Mouse (Mus musculus) right cerebral cortex, postnatal 14 days (tissue): Measurements from ENCODE around the gene Spata31d1a.
"Not testable (repeated sequence)": the region's sequence is repeated elsewhere in the genome, so short reads cannot be mapped to it uniquely, and the experiment has no call there.

Experiments used
- DNase-seq: peaks from one replicate; pipeline ENCODE4 v3.0.0; 2022

Spata31d1a gene

DNA sequence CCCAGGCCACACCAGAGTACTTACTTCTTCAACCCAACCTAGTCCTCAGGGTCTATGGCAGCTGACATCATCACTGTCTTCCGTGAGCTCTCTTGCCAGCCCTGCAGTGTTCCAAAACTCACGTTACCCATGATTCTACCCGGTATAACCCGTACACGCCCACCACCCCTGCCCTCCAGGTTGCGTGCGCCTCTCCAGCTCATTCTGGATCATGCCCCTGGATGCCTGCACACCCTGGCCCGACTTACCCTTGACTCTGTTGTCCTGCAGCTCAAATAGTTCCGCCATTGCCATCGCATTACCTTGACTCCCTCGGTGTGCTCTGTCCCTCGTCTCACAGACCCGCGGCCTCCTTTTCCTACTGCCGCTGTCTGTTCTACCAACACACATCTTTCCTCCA, at the start of gene Spata31d1a:
Gene Spata31d1a, minus strand, starts transcription at position 101 of the 400 bp plus-strand sequence.
- DNase-seq, result no peak

DNA sequence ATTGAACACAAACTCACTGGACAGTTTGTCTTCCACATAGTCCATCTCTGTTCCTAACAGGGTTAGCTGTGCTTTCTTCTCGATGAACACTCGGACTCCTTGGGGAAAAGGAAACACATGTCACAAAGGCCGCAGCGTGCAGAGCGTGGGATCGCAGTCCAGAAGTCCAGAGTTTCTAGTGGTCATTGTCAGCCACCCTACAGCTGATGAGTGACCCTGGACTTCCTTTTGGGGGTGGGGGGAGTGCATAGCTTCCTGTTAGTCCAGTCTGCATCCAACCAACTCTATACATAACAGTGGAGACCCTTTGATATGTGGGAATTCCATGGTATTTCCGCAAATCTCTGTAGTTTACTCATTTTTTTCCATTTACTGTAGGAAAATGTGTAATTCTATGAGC, 46.8 kb upstream of the Spata31d1a start:
- DNase-seq, result no peak

DNA sequence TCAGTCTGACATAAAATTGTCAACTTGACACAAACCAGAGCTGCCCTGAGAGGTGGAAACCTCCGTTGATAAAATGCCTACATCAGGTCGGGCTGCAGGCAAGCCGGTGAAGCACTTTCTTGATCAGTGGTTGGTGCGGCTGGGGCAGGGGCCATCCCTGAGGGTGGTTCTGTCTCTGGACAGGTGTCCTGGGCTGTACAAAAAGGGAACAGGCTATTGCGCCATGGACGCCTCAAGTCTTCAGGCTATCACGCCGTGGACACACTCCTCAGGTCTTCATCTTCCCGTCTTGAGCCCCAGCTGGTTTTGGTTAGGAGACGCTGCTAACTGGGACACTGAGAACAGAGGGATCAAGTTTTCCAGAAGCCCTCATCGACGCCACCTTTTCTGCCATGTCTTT, 40.2 kb upstream of the Spata31d1a start:
- no peak for DNase-seq

DNA sequence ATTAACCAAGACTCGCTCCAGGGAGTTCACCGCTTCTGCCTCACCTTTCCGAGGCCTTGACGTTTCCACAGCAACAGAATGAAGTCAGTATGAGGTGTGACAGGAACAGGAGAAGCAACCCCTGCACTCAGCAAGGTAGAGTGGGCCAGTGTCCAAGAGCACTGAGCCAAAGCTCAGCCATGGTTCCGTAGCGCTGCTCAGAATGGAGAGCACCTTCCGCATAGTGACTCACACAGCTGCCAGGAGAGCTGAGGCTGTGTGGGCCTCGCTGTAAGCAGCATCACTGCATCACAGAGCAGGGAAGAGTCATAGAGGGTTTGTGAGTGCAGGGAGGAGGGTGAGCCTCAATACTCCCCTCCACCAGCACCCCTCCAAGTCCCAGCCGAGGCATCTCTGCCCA, 36.6 kb upstream of the Spata31d1a start, which contains the start of gene 1700014D04Rik:
Gene 1700014D04Rik, minus strand, starts transcription at position 42 of the 400 bp plus-strand sequence.
- DNase-seq, result peak; percentile 31

DNA sequence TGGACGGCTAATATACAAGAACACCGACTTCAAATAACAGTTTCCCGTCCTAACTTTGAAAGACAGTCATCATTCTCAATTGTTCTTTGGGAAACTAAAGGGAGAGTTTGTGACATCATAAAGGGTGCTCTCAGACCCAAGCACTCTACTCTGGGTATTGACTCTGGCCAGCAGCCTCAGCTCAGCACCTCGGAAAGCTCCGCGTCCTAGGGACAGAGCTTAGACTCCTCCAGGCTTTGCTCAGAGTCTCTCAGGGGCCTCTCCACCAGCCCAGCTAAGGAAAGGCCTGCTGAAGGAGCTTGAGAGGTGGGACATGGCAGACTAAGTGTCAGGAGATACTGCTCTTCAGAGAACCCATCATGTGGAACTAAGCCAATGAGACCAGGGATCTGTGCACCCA, 36.0 kb upstream of the Spata31d1a start:
- no peak for DNase-seq

DNA sequence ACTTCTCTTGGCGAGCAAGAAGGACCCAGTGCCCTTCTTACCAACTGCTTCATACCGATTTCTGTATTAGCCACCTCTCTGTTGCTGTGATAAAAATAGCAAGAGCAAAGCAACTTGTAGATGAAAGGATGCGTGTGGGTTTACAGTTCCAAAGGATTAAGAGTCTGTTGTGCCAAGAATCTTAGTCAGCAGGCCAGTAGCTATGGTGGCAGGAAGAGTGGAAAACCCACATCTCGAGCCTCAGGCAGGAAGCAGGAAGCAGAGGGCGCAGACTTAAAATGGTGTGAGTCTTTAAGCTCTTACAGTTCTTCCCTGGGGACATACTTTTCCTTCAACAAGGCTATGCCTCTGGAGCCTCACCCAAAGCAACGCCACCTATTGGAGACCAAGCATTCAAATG, 35.3 kb upstream of the Spata31d1a start:
- no peak for DNase-seq

DNA sequence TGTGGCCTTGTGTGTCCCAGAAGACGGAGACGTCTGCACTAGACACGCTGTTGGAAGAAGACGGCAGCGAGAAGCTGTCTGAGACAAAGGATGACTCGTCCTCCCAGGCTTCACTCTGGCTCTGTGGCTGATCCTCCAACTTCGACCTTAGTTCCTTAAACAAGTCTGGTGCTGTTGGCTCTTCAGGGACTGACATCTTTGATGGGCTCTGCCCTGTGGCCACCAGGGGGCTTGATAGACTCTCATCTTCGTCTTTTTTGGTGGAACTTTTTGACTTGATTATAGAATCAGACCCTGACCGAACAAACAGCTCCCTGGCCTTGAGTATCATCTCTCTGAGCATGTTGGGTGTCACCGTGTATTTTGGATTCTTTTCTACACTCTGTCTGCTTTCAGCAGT, 31.6 kb upstream of the Spata31d1a start:
- peak; percentile 27 for DNase-seq

DNA sequence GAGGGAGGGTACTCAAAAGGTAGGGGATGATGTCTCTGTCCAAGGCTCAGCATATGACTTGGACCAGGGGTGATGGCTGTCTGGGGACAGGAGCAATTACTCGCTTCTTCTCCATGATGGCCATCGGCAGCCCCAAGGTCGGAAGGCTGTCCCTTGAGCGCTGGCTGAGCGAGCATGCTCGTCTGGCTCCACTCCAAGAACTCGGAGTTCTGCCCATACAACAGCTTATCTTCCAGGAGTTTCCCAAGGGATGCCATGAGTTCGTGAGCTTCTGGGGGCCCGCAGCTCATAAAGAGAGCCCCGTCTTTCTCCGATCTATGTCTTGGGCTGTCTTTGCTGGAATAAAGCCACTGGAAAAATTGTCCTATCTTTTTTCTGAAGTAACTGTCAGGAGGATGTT, 31.0 kb upstream of the Spata31d1a start:
- no peak for DNase-seq

DNA sequence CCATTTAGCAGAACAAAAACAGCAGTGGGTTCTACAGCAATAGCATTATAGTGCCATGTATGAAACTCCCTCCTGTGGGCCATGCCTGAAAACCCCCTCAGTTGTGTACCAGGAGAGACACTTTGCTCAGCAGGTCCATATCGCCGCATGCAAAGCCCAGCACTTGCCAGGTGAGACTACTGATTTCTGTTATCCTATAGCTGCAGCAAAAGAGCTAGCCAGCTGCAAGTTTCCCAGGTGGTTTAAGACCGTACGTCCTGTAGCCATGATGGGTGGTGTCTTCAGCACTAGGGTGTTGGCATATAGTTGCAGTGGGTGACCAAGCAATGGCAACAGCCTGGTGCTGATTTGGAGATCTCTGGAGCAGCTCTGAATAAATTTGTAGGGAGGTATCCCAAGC, 29.3 kb upstream of the Spata31d1a start:
- no peak for DNase-seq

DNA sequence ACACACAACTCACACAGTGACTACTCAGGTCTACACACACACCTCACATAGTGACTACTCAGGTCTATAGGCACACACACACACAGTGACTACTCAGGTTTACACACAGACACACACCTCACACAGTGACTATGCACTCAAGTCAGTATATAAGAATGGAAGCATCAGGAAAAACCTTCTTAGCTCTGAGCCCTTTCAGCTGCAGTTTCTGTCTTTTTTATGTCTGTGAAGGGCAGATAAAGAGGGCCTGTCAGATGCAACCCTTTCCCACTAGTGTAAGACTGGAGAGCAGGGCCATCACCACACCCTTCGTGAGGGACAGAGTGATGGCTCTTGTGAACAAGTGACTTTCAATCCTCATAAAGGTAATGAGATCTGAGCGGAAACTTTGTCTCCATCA, 28.3 kb upstream of the Spata31d1a start:
- DNase-seq, result no peak

DNA sequence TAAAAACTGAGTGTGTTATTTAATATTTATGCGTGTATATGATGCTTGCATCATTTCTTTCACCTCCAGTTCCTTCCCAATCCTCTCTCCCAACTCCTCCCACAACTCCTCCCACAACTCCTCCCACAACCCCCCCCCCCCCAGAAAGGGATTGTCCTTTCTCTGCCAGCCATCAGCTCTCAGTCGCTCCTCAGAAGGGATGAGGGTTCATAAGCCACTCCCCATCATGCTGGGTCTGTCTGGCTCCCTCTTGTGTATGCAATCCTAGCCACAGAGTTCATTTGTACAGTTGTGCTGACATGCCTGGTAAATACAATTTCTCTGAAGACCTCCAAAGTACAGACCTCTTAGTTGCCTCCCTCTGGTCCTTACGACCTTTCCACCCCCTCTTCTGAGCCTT, 25.1 kb upstream of the Spata31d1a start:
- DNase-seq, result no peak

DNA sequence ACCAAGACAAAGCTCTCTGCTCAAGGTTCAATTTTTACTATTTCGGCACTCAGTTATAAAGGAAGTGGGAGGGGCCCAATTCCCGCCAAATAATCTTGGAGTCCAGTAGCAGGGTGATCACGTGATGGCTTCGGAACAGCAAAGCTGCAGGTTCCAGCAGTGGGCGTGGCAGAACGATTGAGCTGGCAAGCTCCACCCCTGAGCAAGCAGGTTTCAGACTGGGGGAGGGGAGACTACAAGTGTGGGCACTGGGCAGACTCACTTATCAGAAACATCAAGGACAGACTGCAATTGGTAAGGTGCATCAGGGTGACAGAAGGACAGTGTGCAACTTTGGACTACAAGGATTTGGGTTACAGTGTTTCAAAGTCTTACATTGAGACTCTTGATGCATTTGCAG, 24.2 kb upstream of the Spata31d1a start:
- not testable (repeated sequence) for DNase-seq

DNA sequence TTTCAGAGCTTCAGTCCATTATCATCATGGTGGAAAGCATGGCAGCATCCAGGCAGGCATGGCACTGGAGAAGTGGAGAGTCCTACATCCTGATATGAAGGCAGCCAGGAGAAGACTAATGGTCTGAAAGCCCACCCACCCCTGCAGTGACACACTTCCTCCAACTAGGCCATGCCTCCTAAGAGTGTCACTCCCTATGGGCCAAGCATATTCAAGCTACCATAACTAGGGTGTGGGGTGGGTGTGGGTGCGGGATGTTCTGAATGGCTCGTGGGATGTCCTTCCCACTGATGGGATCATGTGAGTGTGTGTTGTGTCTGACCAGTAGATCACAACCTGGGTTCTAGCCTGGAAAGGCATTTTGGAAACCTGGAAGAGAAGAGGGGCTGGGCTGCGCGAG, 23.8 kb upstream of the Spata31d1a start:
- DNase-seq, result no peak

DNA sequence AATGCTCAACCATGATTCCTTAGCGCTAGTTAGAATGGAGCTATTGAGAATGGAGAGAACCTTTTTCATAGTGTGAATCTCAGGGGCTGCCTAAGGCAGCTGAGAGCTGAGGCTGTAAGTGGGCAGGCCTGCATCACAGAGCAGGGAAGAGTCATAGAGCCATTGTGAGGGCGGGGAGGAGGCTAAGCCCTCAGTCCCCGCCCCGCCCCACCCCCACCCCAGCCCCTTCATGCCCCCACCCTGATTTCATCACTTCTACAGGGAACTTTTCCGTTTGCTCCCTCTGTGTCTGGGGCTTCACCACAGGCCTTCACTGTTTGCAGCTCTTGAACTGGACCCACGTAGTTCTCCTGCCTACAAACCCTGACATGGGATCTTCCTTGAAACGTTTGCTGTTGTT, 21.5 kb upstream of the Spata31d1a start, which contains the start of gene Spata31d1d:
Gene Spata31d1d, minus strand, starts transcription at position 101 of the 400 bp plus-strand sequence.
- no peak for DNase-seq

DNA sequence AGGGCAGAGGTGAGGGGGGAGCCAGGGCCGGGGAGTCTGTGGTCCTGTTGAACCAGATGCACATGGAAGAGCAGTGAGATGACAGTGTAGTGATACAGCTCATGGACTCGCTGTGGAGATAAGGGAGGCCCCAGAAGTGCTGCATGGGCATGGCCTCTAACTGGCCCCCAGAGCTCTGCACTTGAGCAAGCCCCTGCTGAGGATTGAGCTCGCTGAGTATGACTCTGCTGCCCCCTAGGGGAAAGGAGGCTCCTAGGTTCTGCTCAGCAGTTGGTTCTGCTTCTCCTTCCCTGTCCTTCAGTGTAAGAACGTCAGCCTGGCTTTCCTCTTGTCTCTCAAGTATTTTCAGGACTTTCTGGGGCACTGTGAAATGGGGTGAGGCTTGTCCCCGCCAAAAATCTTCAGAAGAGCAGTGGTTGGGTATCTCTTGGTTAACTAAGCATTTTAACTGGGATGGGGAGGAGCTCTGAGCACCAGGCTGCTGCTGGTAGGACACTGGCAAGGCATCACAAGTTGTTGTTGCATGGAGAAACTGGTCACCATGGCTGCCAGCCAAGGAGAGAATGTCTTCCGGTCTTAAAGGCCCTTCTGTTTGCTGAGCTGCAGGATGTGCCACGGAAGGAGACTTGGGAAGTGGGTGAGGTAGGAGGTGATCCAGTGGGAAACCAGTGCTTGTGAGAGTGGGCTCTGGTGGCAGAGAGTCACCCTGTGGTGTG, 18.4 kb upstream of the Spata31d1a start:
- DNase-seq, result peak; percentile 81

DNA sequence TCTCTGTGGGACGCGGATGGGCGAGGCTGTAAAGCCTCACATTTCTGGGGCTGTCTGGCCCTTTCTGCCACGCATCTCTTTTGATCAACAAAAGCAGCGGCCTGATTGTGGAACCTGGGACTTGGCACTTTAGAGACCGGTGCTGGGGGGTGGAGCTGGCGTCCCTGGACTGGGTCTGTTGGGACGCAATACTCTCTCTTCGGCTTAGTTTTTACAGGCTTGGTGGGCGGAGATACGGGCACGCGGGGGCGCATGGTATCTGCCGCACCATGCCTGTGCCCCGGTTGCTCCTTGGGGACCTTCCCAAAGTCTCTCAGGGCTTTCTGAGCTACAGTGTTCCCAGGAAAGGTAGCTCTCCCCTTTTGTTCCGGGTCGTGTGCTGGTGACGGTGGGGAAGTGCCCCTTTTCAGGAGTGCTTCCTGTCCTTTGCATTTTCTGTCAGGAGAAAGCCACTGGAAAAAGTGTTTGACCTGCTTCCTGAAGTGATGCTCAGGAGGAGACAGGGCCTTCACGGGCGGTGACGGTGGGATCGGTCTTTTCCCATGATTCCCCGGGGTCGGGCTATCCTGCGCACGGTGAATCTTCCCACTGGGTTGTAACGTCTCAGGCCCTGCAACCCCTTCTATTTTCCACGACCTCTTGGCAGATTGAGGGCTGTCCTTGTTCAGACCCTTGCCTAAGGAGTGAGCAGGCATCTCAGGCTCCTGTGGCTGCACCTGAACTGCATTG, 16.2 kb upstream of the Spata31d1a start:
- no peak for DNase-seq

DNA sequence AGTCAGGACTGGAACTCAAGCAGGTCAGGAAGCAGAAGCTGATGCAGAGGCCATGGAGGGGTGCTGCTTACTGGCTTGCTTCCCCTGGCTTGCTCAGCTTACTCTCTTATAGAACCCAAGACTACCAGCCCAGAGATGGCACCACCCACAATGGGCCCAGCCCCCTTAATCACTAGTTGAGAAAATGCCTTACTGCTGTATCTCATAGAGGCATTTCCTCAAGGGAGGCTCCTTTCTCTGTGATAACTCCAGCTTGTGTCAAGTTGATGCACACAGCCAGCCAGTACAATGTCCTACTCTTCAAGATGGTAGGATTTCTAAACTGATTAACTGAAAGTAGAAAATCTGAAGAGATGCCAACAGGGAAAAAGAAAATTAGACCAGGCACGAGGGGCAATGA, 12.0 kb upstream of the Spata31d1a start:
- DNase-seq, result not testable (repeated sequence)

DNA sequence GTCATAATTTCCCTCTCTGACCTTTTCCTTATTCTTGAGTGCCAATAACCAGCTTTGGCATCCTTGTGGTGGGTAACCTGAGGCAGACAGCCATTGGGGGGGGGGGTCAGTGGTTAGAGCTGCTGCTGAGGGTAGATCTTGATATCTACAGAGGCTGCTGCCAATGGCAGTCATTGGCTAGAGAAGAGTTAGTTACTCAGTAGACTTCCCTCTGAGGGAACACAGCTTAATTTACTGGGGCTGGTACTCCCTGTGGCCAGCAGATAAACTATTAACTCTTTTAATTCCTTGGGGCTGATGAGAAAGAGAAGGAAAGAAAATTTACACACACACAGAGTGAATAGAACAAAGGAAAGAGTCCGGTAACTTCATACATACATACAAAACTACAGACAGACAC, 9.3 kb upstream of the Spata31d1a start:
- DNase-seq, result no peak

DNA sequence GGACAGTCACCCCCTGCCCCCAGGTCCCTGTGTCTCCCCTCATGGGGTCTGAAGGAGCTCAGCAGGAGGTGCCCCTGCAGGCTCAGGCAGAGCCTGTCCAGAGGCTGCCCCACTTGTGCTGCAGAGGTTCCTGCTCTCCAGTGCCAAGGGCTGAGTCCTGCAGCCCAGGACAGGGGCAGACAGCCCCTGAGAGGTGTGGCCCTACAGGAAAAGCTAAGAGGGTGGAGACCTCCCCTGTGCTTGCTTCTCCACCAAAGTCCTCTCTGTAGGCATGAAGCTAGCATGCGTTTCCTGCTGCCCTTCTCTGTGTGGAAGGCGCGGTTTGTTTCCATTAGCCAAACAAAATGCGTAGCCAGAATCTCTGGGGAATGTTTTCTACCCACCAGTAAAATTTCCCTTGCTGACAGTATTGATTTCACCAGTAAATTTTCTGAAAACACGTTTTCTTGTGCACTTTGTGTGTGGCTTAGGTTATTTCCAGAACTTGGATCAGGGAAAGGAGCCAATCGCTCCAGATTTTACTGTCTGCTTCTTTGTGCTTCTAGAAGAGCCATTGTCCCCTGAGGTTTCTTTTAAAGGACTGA, 8.8 kb upstream of the Spata31d1a start:
- not testable (repeated sequence) for DNase-seq

DNA sequence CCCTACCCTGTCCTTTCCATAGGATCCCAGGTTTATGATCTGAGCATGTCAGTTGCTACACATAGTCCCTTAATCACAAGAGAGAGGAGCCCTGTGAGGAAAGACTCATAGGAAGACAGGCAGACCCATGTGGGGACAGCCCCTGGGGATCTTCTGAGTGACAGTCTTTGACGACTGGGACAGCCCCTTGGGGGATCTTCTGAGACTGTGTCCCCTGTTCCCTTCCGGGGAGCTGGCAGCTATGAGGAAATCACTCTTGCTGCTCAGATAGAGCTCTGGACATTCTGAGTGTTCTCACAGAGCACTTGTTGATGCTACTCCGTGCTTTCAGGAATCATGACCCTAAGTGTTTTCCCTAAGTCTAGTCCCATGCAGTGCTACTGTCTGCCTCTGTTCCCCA, 3.6 kb upstream of the Spata31d1a start:
- DNase-seq, result no peak

DNA sequence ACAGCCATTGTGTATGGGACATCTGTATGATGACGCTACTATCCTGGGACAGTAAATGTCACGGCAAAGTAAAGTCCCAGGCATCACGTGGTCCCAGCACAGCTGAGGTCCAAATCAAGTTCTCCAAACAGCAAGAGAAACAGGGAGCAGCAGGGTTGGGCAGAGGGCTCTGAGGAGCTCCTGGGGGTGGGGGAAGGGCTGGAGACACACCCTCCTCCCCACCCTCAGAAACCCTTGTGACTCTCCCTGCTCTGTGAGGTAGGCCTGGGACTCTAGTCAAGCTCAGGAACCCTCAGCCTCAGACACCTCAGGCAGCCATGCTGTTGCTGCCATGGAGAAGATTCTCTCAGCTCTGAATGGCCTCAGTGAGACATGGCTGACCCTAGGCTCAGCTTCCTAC, 1.9 kb upstream of the Spata31d1a start, which contains the start of gene Spata31d1b:
Gene Spata31d1b, plus strand, starts transcription at position 301 of the 400 bp plus-strand sequence.
- not testable (repeated sequence) for DNase-seq

DNA sequence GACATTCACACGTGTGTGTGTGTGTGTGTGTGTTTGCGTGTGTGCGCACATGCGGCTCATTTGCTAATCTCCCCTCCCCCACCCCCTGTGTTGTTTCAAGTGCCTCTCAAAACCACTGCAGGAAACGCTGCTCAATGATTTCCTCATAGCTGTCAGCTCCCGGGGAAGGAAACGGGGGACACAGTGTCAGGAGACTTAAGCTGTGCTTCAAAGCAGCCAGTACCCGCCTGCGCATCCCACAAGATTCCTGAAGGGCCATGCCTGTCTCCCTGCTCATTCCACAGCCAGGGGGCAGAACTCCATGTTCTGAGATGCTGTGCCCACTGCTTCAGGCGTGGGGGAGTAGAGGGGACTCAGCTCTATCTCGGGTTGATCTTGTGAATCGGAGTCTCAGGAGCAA, 5.6 kb downstream of the Spata31d1a start:
- no peak for DNase-seq

DNA sequence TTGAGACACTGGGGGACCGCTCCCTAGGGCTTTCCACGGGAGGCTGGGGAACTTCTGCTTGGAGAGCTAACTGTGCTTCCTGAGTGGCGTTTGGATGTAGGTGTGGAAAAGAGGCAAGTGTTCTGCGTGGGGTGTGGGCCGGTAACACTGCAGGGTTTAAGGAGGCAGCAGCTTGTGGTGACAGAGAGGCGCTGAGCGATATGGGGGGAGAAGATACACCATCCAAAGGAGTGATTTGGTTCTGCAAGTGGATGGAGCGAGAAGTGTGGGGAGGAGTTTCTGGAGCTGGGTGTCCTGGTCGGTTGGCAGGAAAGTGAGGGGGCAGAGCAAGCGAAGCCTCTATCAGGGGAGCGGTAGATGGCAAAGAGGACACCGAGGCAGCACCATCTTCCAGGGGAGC, 6.6 kb downstream of the Spata31d1a start:
- DNase-seq, result no peak

DNA sequence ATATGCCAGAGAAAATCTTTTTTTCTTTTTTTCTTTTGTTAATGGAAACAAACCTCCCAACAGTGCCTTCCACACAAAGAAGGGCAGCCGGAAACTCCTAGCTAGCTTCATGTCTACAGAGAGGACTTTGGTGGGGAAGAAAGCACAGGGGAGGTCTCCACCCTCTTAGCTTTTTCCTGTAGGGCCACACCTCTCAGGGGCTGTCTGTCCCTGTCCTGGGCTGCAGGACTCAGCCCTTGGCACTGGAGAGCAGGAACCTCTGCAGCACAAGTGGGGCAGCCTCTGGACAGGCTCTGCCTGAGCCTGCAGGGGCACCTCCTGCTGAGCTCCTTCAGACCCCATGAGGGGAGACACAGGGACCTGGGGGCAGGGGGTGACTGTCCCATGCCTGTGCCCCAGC, 10.0 kb downstream of the Spata31d1a start:
- DNase-seq, result not testable (repeated sequence)
